Mouse (Mus musculus) cortical plate, adult 2 months (tissue): ENCODE results near the gene Col23a1. TPM values are rescaled to one million over a fixed set of nuclear protein-coding genes. Genes with fewer than 3 reads are reported as not detected.
"Not testable (repeated sequence)": the region's sequence is repeated elsewhere in the genome, so short reads cannot be mapped to it uniquely, and the experiment has no call there.

Experiments used
- H3K27ac ChIP-seq: fragments of 200-500 bp; 2 replicates; pipeline ENCODE4 v1.5.1; 2012; ENCODE audit warnings: low read length, control low read depth, inconsistent platforms; ENCODE audit not compliant: insufficient read depth
- H3K4me1 ChIP-seq: fragments of 200-500 bp; 2 replicates; pipeline ENCODE4 v1.6.1; 2011; ENCODE audit warnings: low read length; ENCODE audit not compliant: control insufficient read depth, insufficient read depth
- H3K4me3 ChIP-seq: fragments of 200-500 bp; 2 replicates; pipeline ENCODE4 v1.5.1; 2011; ENCODE audit warnings: mild to moderate bottlenecking, low read length, control low read depth; ENCODE audit not compliant: insufficient read depth
- CTCF ChIP-seq: fragments of 200-500 bp; IDR thresholded peaks from 2 replicates; pipeline ENCODE4 v1.5.1; 2011; ENCODE audit warnings: mild to moderate bottlenecking, control low read depth, low read length; ENCODE audit not compliant: insufficient read depth; ENCODE audit errors: extremely low read depth
- POLR2A ChIP-seq: fragments of 200-500 bp; IDR thresholded peaks from 2 replicates; pipeline ENCODE4 v1.6.1; 2011; ENCODE audit warnings: mild to moderate bottlenecking, low read length, control low read depth; ENCODE audit not compliant: insufficient read depth; ENCODE audit errors: extremely low read depth
- polyA plus RNA-seq: library from polyadenylated mRNA; depleted of rRNA; stranded (reverse); fragments of >200 nt; gene quantifications from 2 replicates; pipeline ENCODE4 v1.2.3, GENCODE M21; 2012

Gene Col23a1
- polyA plus RNA-seq, 1 experiment: 7.3 TPM

DNA sequence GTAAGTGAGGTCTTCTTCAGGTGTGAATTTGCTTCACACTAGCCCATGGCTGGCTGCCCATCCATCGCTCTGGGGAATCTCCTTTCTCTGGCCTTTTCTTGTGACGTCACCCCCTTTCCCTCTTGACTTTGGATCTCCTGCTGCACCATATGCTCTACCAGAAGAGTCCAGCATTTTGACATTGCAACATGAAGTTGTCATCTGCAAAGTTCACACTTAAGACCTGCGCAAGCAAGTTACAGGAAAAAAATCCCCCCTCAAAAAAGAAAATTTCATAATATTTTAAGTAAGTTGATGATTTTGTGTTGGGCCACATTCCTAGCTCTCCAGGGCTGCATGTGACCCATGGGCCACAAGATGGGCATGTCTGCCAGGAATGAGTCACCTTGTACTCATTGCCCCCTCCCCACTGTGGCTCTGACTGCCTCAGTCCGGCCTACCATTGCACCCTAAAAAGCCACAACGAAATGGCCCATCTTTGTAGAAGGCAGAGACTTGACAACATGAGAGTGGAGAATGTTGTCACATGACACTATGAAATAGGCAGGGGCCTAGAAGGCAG lies 54.1 kb downstream of the Col23a1 start:
- Histone ChIP-seq H3K4me1 (peaks cover 2% of the 10 kb centered on the region; the same call in 1 of the 2 replicates), H3K27ac (no peak overlapping the region), H3K4me3 (no peak overlapping the region)
- no peak for TF ChIP-seq CTCF
- TF ChIP-seq POLR2A: no peak

DNA sequence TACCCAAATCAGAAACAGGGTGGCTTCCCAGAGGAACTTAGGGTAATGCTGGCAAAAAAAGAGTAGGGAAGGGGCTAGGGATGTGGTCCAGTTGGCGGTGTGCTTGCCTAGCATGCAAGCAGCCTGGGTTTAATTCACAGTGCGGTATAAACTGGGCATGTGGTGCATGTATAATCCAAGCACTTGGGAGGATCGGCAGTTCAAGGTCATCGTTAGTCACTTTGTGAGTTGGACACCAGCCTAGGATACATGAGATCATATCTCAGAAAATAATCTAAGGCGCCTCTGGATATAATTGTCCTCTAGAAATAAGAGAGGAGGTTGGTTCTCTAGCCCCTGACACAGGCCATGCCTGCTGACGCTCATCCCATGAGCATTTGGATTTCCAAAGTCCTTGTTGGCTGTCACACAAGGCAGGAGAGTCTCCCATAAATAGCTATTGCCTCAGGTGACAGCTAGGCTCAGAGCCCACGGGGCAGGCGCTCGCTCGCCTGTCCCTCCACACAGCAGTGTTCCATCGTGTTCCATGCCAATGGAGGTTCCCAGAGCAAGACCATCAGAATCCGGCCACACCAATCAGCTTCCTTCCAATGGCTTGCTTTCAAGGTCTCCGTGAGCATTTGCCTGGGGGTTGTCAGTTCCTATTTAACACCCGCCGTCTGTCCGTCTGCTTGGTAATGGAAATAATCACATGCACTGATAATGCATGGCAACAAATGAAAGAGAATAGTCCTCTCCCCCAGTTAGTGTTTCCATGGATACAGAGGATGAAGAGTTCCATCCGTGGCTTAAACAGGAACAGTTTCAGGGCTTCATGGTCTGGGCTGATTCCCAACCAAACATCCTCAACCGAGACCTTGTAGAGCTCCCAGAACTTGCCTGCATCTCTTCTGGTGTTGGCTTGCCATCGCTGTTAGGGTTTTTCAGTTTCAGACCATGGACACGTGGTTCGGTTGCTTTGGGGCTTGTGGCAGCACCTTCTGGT lies 56.1 kb downstream of the Col23a1 start:
- Histone ChIP-seq H3K4me3 (no peak overlapping the region), H3K27ac (no peak overlapping the region), H3K4me1 (peaks cover 2% of the 10 kb centered on the region; the same call in 1 of the 2 replicates)
- TF ChIP-seq POLR2A: no peak
- no peak for TF ChIP-seq CTCF

DNA sequence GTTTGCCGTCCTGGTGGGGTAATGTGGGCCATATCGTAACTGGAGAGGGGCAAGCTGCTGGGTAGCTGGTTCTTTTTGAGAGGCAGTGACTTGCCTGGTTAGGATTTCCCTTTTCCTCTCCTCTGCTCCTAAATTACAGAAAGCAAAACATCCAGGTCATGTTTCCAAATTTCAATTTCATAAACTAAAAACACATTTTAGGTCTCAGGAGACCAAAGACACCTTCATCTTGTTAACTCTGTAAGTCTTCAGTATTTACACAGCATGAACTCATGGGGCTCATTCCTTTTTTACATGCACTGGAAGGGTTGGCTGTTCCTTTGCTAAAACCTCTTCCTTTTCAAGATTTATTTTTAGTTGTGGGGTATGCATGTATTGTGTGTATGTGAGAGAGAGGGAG lies 58.0 kb downstream of the Col23a1 start:
- no peak overlapping the region for H3K27ac ChIP-seq
- TF ChIP-seq POLR2A: no peak
- TF ChIP-seq CTCF: no peak
- H3K4me1 ChIP-seq: no peaks in the 10 kb centered on the region

DNA sequence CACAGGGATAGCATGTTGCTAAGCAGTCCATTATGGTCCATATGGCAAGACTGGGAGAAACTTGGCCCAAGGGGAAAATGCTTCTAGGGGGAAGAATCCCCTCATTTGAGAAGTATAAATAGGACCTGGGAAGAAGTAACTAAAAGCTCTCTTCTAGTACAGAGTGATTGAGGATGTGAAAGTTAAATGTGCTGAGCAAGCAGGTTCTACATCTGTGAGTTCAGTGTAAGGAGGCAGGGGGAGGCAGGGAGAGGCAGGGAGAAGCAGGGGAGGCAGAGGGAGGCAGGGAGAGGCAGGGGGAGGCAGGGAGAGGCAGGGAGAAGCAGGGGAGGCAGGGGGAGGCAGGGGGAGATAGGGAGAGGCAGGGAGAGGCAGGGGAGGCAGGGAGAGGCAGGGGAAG lies 59.9 kb downstream of the Col23a1 start:
- TF ChIP-seq CTCF: no peak
- TF ChIP-seq POLR2A: no peak
- Histone ChIP-seq H3K4me3 (no peak overlapping the region), H3K27ac (no peak overlapping the region), H3K4me1 (no peaks in the 10 kb centered on the region)

More for the DNA sequence above, 58.0 kb downstream of the Col23a1 start:
- H3K4me3 ChIP-seq: no peak overlapping the region

DNA sequence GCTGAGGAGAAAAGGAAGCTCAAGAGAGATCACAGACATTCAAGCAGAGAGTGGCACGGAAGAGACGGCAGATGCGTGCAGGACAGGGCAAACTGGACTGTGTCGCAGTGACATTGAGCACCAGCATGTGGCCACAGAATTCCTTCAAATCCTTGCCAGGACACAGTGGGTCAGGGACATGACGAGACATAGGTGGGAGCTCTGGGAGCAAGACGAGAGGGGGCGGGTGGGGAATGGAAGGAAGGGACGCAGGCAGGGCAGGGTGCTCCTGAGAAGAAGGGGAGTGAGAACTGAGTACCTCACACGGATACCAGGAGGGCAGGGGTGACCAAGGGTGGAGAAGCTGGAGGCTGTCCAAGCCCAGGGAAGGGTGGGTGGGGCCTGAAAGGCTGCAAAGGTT lies 61.4 kb downstream of the Col23a1 start:
- H3K4me1 ChIP-seq: no peaks in the 10 kb centered on the region
- no peak for TF ChIP-seq CTCF
- TF ChIP-seq POLR2A: no peak
- no peak overlapping the region for H3K4me3 ChIP-seq
- H3K27ac ChIP-seq: no peak overlapping the region

DNA sequence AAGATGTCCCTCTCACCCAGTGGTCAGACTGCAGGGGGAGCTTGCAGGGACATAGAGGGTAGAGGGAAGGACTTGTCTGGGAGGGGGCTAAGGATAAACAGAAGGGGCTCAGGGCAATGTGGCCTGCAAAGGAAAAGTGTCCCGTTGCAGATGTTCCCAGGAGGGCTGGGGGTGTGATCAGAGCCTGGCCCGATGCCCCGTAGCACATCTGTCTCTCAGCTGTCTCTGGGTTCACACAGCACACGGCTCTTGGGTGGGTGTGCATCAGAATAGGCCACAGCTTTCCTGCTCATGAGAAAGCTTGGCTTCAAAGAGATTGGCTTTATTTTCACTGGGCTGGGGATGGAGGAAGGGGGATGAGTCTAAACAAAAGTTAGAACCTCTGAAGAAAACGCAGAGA lies 62.1 kb downstream of the Col23a1 start:
- TF ChIP-seq POLR2A: no peak
- TF ChIP-seq CTCF: no peak
- Histone ChIP-seq H3K4me1 (no peaks in the 10 kb centered on the region), H3K4me3 (no peak overlapping the region), H3K27ac (no peak overlapping the region)

DNA sequence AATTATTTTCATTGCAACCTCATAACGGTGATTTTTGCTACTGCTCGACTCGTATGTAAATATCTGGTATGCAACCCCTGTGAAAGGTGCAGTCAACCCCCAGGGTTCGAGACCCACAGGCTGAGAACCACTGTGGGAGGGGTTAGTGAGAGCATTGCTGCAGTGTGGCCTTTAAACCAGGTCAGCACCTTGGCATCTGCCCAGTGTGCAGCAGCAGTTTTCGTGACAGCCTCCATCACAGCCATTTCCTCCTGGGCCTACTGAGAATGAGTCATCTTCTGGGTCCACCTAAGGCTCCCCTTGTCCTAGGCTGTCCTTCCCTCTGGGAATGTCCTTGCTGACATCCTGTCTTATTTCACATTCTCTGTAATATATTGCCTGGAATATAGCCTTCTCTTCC lies 64.0 kb downstream of the Col23a1 start:
- Histone ChIP-seq H3K4me1 (no peaks in the 10 kb centered on the region), H3K4me3 (no peak overlapping the region), H3K27ac (no peak overlapping the region)
- TF ChIP-seq POLR2A (no peak), CTCF (no peak)

DNA sequence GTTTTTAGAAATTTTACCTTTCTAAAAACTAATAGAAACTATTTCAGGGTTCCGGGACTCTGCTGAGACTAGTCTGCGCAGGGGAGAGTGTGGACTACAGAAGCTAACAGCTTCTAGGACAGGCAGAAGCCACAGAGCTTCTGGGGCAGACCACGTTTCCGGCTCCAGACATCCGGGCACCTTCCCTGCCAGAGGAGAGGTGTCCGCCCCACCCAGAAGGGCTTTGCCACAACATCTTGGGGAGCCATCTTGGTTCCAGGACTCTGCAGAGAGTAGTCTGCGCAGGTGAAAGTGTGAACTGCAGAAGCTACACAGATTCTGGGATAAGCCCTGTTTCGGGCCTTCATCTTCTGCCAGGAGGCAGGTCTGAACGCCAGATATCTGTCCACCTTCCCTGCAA lies 69.3 kb downstream of the Col23a1 start:
- H3K4me1 ChIP-seq, H3K27ac ChIP-seq, H3K4me3 ChIP-seq: not testable (repeated sequence)

DNA sequence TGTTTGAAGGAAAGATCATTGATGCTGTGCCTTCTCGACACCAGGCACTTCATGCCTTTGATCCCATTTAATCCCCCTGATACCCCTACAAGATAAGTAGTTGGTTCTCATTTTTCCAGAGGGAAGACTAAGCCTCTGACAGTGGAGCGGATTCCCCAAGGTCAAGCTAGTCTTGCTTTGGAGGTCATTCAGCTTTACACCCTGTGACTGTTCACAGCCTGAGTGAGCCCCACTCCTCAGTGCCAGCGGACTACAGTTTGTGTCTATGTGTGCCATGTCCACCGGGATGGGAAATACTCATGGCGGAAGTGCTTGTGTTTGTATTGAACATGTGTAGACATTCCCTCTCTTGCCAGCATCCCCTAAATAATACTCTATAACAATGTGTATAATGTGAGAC lies 74.6 kb downstream of the Col23a1 start:
- Histone ChIP-seq H3K4me1 (no peaks in the 10 kb centered on the region), H3K4me3 (no peak overlapping the region), H3K27ac (no peak overlapping the region)
- no peak for TF ChIP-seq POLR2A
- TF ChIP-seq CTCF: no peak

DNA sequence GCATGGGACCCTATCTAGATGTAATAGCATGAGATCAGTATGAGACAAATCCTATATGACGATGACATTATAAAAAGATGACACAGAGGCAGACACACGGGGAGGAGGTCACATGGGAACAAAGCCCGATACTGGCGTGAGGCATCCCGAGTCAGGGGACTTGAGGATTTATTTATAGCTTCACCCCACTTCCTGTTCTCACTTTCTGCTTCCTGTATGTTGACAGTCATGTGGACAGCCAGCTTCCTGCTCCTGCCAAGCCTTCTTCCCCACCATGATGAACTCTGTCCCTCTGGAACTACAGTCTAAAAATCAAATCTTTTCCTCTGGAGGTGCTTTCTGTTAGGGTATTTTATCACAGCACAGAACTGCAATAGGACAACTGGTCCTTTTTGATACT lies 77.6 kb downstream of the Col23a1 start:
- Histone ChIP-seq H3K4me3 (no peak overlapping the region), H3K4me1 (no peaks in the 10 kb centered on the region), H3K27ac (no peak overlapping the region)
- TF ChIP-seq POLR2A (no peak), CTCF (no peak)
